Mouse (Mus musculus) lung, postnatal 0 days (tissue): ENCODE results near the gene Ppp6r2. TPM values are rescaled to one million over a fixed set of nuclear protein-coding genes. Genes with fewer than 3 reads are reported as not detected.

ENCODE experiments used
- ATAC-seq: fragments of 200-750 bp; cut with Nextera tagmentation; 2 replicates; pipeline ENCODE4 v1.8.0; 2017; ENCODE audit warnings: moderate library complexity
- DNase-seq: peaks from one replicate; pipeline ENCODE4 v3.0.0-alpha.2; 2016; ENCODE audit warnings: low spot score
- H3K27ac ChIP-seq: fragments of 300-500 bp; sonication (generic); 2 replicates; pipeline ENCODE4 v1.5.1; 2014; ENCODE audit warnings: antibody characterized with exemption, mild to moderate bottlenecking, low read length, mixed read lengths
- H3K27me3 ChIP-seq: fragments of 300-500 bp; sonication (generic); replicated peaks from 2 replicates; pipeline ENCODE4 v1.6.1; 2014; ENCODE audit warnings: low read length, mixed read lengths; ENCODE audit not compliant: insufficient read depth
- H3K36me3 ChIP-seq: fragments of 300-500 bp; sonication (generic); 2 replicates; pipeline ENCODE4 v1.6.1; 2014; ENCODE audit warnings: low read length, mixed read lengths; ENCODE audit not compliant: insufficient read depth
- H3K4me1 ChIP-seq: fragments of 300-500 bp; sonication (generic); 2 replicates; pipeline ENCODE4 v1.6.1; 2014; ENCODE audit warnings: antibody characterized with exemption, low read depth, low read length, mixed read lengths; ENCODE audit not compliant: insufficient read depth
- H3K4me2 ChIP-seq: fragments of 300-500 bp; sonication (generic); replicated peaks from 2 replicates; pipeline ENCODE4 v1.6.1; 2014; ENCODE audit warnings: low read depth, mild to moderate bottlenecking, low read length, moderate library complexity, mixed read lengths
- H3K4me3 ChIP-seq: fragments of 300-500 bp; sonication (generic); 2 replicates; pipeline ENCODE4 v1.5.1; 2014; ENCODE audit warnings: low read depth, low read length
- H3K9ac ChIP-seq: fragments of 300-500 bp; sonication (generic); replicated peaks from 2 replicates; pipeline ENCODE4 v1.6.1; 2014; ENCODE audit warnings: low read depth, mild to moderate bottlenecking
- H3K9me3 ChIP-seq: fragments of 300-500 bp; sonication (generic); 2 replicates; pipeline ENCODE4 v1.6.1; 2016; ENCODE audit warnings: low read length, mixed read lengths
- CTCF ChIP-seq: IDR thresholded peaks from 2 replicates; pipeline ENCODE4 v1.5.1; 2016; ENCODE audit warnings: antibody characterized with exemption, mild to moderate bottlenecking
- EP300 ChIP-seq: IDR thresholded peaks from 2 replicates; pipeline ENCODE4 v1.6.1; 2016; ENCODE audit warnings: antibody characterized with exemption, mild to moderate bottlenecking, control low read depth
- WGBS: fragments of 180-500 bp; shearing (Covaris S2); extraction: QIAGEN DNeasy Blood & Tissue Kit; methylation state at CpG from one replicate; pipeline ENCODE4 v1.1.7; 2014; 5-methylcytosine and 5-hydroxymethylcytosine counted together
- polyA plus RNA-seq: library from polyadenylated mRNA; unstranded; fragments of >200 nt; fragmentation: Nextera tagmentation; extraction: Ambion mirVana; gene quantifications from 2 replicates; pipeline ENCODE4 v1.2.1, GENCODE M21; 2015

Ppp6r2 gene
- polyA plus RNA-seq, 1 experiment from 2014 or later, result 22.7 TPM

DNA sequence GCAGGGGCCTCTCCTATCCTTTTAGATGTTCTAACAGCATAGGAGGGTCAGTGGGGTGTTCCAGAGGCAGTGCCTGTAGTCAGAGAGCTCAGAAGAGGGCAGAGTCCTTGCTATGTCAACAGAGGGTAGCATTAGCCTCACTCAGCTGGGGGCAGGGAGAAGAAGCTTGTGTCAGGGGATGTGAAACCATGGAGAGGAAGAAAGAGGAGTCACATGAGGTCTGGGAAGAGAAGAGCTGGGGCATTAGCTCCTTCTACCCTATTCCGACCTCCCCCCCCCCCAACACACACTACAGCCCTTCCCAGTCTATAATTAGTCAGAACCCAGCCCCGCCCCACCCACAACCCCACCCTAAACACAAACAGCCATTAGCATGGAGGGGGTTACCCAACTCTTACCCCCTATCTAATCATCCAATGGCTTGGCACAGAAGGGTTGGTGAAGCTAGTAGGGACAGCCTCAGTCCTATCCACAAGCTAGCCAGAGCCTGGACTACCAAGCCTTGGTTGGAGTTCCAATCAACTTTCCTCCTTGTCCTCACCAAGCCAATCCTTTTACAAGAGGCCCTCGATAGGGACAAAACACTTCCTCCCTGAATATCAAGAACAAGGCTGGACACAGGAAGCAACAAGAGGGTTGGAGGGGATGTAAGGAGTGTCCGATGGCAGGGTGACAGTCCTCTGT is 33.6 kb upstream of the Ppp6r2 start:
- 42% methylated on average over 4 of the region's 4 CpGs for WGBS
- TF ChIP-seq EP300 (no peak), CTCF (no peak)
- H3K36me3 ChIP-seq, result no peaks in the 10 kb centered on the region
- ATAC-seq (no peak), DNase-seq (peak; percentile 68)
- H3K4me2 ChIP-seq, result peak overlapping the region; percentile 81
- no peak overlapping the region for H3K9ac ChIP-seq
- H3K4me3 ChIP-seq, result no peak overlapping the region
- no peaks in the 10 kb centered on the region for H3K27me3 ChIP-seq
- H3K9me3 ChIP-seq, result no peaks in the 10 kb centered on the region
- peak overlapping the region; percentile 90 for H3K27ac ChIP-seq
- H3K4me1 ChIP-seq, result peaks cover 68% of the 10 kb centered on the region

DNA sequence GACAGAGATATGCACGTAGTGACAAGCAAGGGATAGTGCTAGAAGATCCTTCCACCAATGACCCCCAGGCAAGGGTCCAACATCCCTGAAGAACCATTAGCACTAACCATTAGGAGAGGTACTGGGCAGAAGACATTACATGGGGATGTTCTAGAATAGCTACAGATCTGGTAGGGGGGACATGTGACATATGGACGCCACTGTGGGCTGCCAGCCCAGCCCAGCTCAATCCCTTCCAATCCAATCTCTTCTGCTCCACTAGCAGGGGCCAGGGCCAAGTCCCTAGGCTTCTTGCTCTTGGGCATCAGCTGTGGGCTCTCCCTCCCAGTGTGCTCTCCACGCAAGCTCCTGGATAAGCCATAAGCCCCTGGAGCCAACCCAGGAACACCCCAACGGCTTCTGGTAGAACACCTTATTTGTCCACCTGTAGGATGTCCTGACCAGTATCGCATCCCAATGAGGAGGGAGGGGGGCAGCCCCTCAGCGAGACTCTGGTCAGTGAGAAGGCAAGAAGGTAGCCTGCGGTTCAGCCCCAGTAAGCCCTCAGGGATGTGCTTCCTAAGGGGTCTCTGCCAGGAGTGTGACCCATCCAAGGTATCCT is 33.0 kb upstream of the Ppp6r2 start:
- H3K27me3 ChIP-seq, result no peaks in the 10 kb centered on the region
- DNase-seq, result no peak
- TF ChIP-seq EP300, result no peak
- TF ChIP-seq CTCF, result no peak
- H3K4me2 ChIP-seq, result peak overlapping the region; percentile 81
- peak overlapping the region; percentile 70; the same call in 1 of the 2 replicates for H3K4me3 ChIP-seq
- no peaks in the 10 kb centered on the region for H3K9me3 ChIP-seq
- ATAC-seq, result no peak
- 51% methylated on average over 7 of the region's 7 CpGs for WGBS
- H3K4me1 ChIP-seq, result peaks cover 64% of the 10 kb centered on the region
- H3K27ac ChIP-seq, result peak overlapping the region; percentile 90
- no peaks in the 10 kb centered on the region for H3K36me3 ChIP-seq
- H3K9ac ChIP-seq, result no peak overlapping the region

DNA sequence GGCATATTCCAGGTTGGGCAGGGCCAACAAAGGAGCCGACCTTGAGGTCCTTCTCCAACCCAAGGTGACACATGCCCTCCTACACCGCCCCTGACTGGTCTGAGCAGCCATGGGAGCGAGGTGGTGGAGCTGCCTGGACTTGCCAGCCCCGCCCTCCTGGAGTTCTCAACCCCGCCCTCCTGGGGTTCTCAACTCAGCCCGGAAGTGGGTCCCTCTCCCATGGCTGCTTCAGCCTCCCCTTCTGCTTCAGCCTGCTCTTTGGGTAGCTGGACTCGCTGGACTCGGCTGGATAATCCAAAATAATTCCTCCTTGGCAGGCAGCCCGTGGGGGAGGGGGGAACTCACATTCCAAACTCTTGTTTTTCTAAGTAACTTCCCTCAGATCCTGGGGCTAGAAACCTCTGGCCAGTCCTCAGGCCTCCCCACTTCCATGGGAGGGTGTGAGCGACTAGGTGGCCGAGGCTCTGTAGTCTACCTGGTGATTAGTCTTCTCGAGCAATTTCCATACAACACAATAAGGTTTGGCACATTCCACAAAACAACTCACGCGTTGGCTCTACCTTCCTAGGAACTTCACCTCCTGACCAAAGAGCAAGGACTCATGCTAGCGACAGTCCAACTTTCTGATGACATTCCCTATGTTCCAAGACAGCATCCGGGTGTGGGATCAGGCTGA is 32.3 kb upstream of the Ppp6r2 start:
- H3K4me2 ChIP-seq, result peak overlapping the region; percentile 81
- H3K36me3 ChIP-seq, result no peaks in the 10 kb centered on the region
- H3K27me3 ChIP-seq, result no peaks in the 10 kb centered on the region
- H3K4me3 ChIP-seq, result peak overlapping the region; percentile 70
- TF ChIP-seq CTCF (no peak), EP300 (no peak)
- peaks cover 57% of the 10 kb centered on the region for H3K4me1 ChIP-seq
- 3% methylated on average over 16 of the region's 16 CpGs for WGBS
- no peaks in the 10 kb centered on the region for H3K9me3 ChIP-seq
- H3K27ac ChIP-seq, result peak overlapping the region; percentile 90
- ATAC-seq, result peak; percentile 64
- peak; percentile 94 for DNase-seq
- peak overlapping the region; percentile 56; the same call in 1 of the 2 replicates for H3K9ac ChIP-seq

DNA sequence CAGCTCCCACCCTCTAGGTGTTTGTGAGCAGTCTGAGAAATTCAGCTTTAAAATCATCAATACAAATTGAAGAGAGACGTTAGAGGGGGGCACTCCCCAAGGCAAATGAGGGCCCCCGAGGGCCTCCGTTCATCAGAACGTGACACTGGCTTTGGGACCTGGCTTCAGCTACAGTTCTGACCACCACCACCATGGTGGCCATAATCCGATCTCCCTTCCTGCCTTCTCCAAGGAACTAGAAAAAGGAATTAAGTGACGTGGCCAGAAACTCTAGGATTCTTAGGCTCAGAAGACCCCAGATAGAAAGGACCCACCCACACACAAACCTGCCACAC is 31.8 kb upstream of the Ppp6r2 start:
- H3K36me3 ChIP-seq, result no peaks in the 10 kb centered on the region
- peak overlapping the region; percentile 81 for H3K4me2 ChIP-seq
- peaks cover 52% of the 10 kb centered on the region for H3K4me1 ChIP-seq
- H3K9ac ChIP-seq, result peak overlapping the region; percentile 56
- H3K9me3 ChIP-seq, result no peaks in the 10 kb centered on the region
- 2% methylated on average over 6 of the region's 6 CpGs for WGBS
- H3K4me3 ChIP-seq, result peak overlapping the region; percentile 70
- no peaks in the 10 kb centered on the region for H3K27me3 ChIP-seq
- ATAC-seq (no peak), DNase-seq (no peak)
- no peak for TF ChIP-seq EP300
- no peak for TF ChIP-seq CTCF
- H3K27ac ChIP-seq, result peak overlapping the region; percentile 90

DNA sequence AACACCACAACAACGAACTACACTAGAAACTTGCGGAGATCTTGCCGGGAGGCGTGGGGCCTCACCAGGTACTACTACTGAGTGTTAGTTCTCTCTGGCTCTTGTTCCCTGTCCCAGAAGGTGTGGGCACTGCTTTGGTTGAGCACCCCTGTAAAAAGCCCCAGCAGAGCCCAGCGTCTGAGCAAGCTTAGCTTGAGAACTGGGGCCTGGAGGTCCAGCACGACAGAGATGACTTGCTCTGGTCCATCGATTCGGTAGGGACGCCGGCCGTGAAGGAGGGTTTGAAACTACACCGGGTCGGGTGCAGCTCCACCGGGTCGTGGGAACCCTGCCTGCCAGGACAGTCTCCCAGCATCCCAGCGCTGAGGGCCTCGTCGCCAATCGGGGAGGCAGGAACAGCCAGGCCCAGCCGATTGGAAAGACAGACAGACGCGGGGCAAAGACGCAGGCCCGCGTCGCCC is 31.2 kb upstream of the Ppp6r2 start:
- Histone ChIP-seq H3K4me3 (peak overlapping the region; percentile 70), H3K4me2 (peak overlapping the region; percentile 81), H3K9ac (peak overlapping the region; percentile 56), H3K36me3 (no peaks in the 10 kb centered on the region), H3K4me1 (peaks cover 47% of the 10 kb centered on the region), H3K27me3 (no peaks in the 10 kb centered on the region), H3K9me3 (no peaks in the 10 kb centered on the region), H3K27ac (peak overlapping the region; percentile 90)
- 0% methylated on average over 16 of the region's 26 CpGs for WGBS
- DNase-seq (peak; percentile 43), ATAC-seq (0 out of 2 replicates have a peak, but pooled peaks have one; percentile 0)
- no peak for TF ChIP-seq CTCF
- no peak for TF ChIP-seq EP300

DNA sequence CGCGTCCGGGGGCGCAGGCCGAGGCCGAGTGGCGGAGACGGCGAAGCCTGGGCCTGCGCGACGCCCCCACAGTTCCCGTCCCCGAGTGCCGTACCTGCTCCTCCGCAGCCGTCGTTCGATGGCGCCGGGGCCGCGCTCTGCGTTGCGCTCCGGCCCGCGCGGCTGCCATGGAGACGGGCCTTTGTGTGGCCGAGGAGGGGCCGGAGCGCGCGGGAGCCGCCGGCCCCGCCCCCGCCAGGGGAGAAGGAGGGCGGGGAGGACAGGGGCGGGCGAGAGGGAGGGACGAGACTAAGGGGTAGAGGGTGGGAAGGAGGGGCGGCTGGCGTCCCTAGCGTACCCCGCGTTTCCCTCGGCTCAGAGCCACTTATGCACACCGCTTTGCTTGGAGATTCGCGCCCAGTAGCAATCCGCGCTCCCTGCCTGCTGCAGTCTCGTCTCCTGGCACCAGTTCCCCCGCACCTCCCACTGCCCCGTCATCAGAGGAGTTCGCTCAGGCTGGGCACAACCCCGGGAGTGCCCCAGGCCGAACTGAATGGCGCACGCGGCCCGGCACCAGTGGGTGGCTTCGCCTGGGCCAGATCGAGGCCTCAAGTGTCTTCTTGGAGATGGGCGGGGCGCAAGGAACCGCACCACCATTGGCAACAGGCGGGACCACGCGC is 30.7 kb upstream of the Ppp6r2 start, which contains the start of gene Plxnb2:
Gene Plxnb2 (minus strand): TSS at position 218 of the 659 bp plus-strand sequence.
- under 1% methylated on average over 37 of the region's 72 CpGs for WGBS
- TF ChIP-seq CTCF (no peak), EP300 (no peak)
- Histone ChIP-seq H3K27ac (peak within 1 kb of the TSS; percentile 90), H3K36me3 (no peaks in the 10 kb centered on the region), H3K4me1 (peaks cover 41% of the 10 kb centered on the region), H3K9me3 (no peaks in the 10 kb centered on the region), H3K4me3 (peak within 1 kb of the TSS; percentile 70), H3K27me3 (no peaks in the 10 kb centered on the region), H3K9ac (peak within 1 kb of the TSS; percentile 56), H3K4me2 (peak within 1 kb of the TSS; percentile 81)
- DNase-seq (peak; percentile 94), ATAC-seq (peak; percentile 87)
